Mouse (Mus musculus) embryo, embryonic 10.5 days (tissue): ENCODE data around the gene Kcnmb2.

Source experiments
- DNase-seq: peaks from one replicate; pipeline ENCODE4 v3.0.0-alpha.2; 2015; ENCODE audit warnings: low spot score

Kcnmb2 gene

DNA sequence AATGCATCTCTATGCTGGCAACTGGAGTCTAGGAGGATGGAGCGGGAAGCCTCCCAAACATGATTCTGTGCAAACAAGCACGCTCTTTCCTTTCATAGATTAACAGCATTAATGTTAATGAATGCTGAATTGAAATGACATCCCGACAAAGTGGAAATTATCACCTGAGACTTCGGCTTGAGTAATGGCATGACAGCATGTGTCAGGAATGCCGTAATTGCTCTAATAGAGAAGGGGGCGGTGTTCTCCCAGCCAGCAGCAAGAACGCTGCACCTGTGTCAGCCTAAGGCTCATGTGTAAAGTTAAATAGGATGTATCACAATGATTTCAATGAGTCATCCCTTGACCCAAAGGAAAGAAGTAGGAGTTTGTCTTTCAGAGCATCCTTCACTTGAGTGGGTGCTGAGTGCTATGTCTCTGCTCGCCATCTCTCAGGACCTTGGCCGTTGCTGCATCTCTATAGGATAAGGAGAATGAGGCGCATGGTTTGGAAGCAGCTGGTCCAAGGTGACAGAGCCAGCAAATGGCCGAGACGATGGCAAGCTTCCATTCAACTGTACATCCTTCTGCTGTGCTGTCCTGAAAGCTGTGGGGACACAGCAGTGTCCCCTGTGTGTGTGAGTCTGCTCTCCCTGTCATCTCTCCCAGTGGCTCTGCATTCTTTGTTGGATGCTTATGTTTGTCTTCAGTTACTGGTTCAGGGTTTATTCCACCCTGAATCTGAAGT, 110.1 kb downstream of the Kcnmb2 start:
- no peak for DNase-seq

DNA sequence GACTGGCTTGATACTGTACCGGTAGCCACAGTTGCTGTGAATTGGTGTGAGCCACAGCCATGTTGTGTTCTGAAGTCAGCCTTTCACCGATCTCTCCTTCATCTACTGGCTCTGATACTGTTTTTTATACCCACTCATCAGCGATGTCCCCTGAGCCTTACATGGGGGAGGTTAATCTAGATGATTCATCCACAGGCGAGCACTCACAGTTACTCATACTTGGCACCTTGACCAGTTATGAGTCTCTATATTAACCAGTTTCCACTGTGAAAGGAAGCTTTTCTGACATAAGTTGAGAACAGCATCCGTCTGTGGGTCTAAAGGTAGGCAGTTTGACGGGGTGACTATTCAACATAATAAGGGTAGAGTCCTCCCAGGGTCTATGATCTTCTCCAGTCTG, 118.7 kb downstream of the Kcnmb2 start:
- DNase-seq, result no peak

DNA sequence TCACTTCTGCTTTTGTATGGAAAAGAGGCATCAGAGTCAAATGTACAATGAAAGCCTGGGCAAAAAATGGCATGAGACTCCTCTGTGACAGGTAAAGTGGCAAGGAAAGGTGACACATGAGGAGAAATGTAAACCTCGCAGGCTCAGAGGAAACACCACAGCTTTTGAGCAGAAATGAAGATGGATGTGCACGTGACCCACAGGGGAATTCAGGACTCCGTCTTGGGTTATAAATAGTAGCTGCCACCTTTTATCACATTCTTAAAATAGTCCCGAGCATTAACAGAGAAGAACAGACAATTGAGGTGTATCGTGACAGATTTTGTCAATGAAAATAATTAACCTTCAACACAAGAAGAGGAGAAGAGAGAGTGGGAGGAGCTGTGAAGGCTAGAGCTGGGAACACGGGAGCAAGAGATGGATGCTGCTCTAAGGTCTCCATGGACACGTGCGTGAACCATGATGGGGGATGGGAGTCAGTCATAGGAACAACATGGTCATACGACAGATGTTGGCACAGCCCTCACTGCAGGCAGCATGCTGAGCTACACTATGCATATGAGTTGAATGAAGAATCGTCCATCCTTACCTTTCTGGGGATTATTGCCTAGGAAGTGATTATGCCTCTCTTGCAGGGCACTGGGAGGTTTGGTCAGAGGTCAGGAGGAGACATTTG, 127.2 kb downstream of the Kcnmb2 start:
- no peak for DNase-seq

DNA sequence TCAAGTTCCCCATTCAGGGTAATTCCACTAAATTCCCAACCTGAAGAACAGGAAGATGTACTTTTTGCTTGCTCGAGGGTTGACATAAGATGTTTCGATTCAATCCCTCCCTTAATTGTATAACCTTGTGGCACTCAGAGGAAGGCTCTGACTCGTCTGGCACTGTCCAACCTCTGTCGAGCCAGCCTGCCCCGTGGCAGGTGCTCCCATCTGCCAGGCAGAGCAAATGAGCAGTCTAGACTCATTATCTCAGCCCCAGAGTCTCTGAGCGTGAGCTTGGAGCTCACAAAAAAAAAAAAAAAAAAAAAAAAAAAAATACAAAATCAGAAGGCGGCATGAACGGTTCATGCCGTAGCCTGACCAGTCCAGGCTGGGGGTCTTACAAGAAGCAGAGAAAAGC, 130.1 kb downstream of the Kcnmb2 start:
- no peak for DNase-seq

DNA sequence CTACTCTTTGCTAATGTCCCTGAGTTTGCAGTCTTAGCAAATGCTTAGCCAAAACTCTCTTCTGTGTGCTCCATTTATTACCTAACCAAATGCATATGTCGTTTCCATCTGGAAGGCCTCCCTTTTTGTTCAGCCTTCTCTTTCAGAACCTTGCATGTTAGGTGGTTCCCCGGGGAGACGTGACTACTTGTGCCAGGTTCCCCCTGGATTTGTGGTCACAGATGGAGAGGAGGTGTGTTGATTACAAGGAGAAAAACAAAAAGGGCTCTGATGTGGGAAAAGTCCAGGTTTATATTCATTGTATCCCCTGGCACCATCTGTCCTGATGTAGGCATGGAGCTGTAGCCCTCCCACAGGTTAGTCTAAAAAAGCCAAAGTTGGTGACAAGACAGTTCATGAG, 141.5 kb downstream of the Kcnmb2 start:
- DNase-seq, result no peak

DNA sequence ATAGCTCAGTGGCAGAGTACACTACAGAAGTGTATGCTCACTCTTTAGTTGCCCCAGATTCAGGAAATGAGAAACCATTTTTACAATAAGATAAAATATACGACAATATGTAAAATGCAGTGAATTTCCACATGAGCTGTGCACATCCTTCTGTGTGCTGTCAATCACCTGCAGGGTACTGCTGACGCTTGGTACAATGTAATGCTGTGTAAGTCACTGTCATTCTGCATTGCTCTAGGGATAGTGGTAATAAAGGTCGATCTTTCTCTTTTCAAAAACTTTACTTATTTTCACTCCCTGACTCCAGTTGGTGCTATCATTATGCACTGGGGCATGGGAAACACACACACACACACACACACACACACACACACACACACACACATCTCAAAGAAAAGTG, 146.5 kb downstream of the Kcnmb2 start:
- no peak for DNase-seq

DNA sequence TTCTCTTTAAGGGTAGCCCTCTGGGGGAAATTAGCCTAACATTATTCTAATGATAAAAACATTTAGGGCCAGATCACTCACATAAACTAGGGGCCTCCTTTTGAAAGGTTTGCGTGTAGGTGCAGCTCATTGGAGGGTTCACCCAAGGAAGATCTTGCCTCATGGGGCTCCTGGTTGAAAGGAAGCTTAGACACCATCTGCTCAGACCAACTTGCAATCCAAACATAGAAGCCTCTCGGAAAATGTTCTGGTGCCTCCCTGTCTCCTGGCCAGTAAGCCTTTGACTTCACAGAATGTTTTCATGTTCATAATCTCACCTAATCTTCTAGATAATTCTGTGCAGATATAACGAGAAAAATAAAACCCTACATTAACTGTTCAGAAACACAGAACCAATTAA, 150.3 kb downstream of the Kcnmb2 start:
- DNase-seq, result no peak

DNA sequence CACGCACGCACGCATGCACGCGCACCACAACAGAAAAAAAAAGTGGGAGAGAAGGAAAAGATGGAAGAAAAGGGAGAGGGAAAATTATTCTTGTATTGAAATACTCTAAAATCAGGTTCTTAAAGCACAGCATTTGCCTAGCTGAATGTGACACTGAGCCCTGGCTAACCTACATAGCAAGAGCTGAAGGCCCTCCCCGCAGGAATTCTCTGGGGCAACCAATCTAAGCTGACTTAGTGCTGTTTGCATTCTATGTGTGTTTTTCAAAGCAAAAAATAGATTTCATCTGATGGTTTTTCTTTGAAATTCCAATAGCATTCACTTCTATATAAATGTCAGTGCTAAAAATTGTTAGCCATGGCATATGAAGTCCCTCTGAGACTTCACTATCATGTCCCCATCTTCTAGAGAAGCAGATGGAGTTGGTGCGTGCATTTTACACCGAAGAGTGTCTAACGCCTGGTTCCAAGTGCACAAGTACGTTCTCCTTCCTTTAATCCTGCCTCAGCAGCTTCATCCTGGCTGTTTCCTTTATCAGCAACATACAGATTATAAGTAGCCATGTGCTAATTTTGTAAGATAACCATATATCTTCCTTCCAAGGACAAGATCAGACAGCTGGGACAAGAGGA, 151.4 kb downstream of the Kcnmb2 start:
- no peak for DNase-seq

DNA sequence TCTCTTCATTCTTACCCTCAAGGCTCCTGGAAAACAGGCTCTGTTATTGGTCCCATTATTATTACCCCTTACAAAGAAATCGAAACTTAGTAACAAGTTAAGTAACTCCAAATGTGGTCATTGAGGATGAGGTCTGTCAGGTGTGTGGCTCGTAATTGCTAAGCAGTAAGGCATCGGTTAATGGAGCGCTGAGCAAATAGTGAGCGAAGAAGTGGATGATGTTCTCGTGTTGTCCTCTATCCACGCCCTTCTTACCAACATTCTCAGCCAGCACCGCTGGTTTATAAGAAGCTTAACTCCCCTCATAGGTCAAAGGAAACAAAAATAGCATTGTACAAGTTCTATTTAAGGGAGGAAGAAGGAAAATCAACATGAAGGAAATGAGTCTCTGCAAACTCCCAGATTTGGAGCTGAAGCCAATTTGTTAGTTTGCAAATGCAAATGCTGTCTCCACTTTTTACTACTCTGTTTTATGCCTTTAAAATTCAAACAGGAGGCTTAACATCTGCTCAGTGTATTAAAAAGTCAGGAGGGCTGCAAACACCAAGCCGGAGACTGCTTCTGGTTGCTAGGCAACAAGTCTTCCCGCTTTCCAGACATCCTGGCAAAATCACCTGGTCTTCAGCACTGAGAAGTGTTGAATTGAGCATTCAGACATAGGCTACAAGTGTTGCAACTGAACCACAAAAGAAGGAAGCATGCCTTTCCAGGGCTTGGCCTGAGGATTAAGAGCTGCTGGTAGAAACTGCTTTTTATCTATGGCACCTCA, 157.8 kb downstream of the Kcnmb2 start:
- DNase-seq, result peak; percentile 46

DNA sequence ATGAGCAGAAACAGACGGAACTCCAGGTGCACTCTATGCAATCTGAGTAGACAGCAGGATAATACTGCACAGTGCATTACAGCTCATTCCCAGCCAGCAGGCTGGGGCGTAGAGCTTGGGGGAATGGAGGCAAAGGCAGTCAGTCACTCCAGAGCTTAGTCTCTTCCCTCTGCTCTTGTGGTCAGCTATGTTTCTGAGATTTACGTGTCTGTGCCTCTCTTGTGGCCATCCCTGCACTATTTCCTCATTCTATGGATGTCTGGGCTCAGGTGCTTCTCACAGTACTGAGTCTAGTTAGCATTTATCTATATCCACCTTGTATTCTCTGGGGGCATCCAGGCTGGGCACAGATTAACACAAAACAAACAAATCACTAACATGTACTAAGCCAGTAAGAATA, 160.4 kb downstream of the Kcnmb2 start:
- DNase-seq, result no peak

DNA sequence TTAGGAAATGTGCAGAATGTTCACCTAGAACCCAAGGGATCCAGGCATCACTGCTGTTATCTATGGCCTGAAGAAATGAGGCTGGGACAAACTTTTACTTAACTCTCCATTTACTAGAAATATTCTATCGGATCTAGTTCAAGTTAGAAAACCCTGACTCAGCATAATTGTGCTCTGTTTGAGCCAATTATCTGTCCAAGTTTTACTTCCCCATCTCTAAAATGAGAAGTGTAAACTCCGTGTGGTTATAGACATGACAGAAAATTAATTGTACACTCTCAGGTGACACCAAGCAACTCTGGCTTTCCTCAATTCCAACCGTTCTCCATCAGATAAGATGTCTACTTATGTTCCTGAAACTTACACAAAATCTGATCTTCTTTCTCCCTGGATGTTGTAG, 161.0 kb downstream of the Kcnmb2 start:
- DNase-seq, result no peak

DNA sequence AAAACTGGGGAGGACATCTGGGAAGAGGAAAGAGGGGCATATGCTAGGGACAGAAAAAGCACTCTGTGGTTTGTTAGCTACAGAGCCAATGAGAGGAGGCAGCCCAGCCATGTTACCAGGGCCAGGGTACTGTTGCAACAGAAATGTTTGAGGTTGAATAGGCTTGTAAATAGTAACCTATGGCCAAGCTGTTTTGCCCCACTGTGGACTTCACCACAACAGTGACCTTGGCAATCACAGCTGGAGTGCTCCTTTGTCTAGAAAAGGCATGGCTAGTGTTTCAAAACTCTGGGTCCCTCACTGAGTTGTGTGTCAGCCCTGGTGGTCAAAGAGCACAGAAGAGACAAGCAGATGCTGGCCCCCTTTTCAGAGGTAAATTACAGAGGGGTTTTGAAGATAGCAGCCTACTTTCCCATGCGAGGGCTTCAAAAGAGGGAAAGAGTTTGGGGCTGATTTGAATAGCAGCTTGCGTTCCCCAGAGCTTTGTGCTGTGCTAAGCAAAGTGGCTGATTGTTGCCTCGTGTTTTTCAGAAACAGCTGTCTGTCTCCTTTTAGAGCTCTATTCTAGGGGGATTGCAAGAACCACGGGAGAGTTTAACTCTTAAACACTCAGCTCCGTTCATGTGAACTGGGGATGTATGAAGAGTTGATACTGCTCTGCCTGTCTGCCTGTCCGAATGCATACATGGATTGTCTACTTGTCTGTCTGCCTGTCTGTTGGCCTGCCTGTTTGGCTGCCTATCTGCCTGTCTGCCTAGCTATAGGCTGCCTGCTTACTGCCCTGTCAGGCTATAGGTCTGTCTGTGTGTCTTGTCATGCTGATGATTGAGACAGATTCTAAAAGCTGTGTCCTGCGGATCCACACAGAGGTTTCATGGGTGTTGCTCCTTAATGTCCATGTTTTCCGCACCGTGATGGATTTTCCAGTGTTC, 165.0 kb downstream of the Kcnmb2 start:
- peak; percentile 67 for DNase-seq

DNA sequence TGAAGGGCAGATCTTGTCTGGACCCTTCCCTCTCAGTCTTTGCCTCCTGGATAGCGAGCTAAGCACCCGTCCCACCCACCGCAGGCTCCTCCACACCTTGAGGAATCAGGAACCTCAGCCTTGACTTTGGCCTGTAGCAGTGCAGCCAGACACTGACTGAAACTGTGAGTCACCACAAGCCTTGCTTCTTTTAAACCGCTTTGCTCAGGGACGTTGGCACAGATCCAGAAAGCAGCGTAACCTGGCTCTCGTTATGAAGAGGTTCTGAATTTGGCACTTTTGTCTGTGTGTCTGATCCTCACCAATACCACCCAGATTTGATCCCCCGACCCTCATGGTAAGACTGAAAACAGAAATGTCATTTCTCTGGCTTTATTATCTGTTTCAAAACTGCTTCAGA, 171.6 kb downstream of the Kcnmb2 start:
- no peak for DNase-seq

DNA sequence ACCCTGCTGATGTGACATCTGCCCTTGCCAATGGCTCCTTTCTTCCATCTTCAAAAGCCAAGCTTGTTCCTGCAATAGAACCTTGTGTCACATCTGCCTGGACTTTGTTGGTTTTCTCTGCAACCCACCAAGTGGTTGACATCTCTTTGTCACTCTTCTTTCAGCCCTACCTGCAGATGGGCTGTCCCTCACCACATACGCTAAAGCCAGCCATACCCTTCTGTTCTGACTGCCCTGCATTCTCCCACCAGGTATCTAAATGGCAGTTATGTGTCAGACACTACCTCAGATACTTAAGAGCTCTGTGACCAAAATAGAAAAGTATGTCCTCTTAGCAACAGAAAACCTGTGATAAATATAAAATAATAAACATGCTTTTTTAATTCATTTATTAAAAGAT, 186.5 kb downstream of the Kcnmb2 start:
- DNase-seq, result no peak

DNA sequence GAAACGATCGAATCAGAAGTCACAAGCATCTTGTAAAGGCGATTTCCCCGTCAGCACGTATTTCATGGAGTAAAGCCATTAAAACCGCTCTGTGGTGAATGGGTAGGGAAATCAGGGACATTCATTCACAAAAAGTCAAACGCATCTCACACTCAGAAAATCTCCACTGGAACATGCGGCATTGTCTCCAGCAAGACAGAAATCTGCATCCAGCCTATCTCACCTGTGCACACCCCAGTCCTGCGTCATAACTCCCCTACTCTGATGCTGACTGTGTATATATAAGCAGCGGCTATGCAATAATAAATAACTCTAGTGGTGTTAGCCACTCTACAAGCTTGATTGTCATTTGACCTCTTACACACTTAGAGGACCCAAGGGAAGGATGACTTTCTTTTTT, 199.1 kb downstream of the Kcnmb2 start:
- no peak for DNase-seq

DNA sequence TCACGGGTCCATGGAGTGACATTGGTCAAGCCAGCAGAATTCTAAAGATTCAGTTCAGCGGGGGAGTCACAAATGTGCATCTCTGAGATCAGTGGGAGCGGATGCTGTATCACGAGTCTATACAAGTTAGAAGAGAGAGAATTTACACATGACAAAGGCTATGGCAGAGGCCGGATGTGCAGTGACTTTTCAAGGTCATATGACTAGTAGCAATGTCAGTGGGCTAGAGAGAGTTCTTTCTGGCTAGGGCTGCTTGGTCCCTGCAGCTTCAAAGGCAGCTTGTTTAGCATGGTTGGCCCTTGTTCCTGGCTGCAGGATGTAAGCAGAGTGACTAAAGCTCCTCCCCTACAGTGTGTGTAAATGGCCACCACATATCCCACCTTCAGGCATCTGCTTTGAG, 217.5 kb downstream of the Kcnmb2 start:
- no peak for DNase-seq

DNA sequence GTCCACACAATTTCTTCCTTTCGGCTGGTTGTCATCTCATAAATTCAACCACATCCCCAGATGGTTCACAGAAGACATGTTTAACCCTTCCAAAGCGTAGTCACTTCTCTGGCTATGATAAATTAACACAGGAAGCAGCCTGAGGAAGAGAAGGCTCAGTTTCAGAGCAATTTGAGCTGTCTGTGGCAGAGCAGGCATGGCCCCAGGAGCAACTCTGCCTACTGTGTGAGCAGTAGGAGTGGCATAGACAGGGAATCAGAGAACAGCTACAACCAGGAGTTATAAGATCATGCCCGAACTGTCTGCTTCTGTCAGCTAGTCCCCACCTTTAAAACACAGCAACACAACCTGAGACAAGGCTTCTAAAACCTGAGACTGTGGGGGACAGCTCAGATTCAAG, 219.4 kb downstream of the Kcnmb2 start:
- DNase-seq, result peak; percentile 14

DNA sequence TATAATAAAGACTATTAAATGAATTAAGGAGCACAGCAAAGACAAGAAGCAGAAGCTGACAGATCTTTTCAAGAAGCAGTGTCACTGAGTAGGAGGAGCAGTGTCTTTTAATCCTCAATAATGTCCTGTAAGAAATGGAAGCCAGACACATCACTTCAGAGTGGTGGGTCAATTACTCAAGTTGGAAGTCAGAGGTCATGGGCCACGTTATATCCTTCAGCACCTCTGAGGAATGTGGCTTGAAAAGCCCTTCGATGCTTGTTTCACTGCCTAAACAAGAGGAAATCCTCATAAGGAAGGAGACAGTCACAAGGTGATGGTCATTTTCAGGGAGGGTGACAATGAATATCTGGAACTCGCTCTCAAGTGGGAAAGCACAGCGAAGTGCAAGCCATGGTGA, 223.1 kb downstream of the Kcnmb2 start:
- DNase-seq, result peak; percentile 64

DNA sequence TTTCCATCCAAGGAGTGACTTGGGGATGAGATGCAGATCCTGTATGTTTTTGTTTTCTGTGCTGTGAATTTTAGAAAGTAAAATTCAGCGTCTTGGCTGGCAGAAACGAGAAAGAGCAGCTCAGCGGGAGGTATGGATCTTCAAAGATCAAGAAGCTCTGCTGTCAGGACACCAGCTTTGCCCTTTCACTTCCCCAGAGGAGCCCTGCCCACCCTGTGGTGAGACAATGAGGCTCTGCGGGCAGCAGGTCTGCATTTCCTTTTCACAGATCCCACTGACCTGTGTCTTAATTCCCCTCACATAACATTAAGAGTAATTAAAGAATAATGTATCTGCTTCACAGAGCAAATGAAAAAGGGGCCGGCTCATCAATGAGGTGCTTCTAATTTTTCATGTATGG, 226.1 kb downstream of the Kcnmb2 start:
- DNase-seq, result peak; percentile 24

DNA sequence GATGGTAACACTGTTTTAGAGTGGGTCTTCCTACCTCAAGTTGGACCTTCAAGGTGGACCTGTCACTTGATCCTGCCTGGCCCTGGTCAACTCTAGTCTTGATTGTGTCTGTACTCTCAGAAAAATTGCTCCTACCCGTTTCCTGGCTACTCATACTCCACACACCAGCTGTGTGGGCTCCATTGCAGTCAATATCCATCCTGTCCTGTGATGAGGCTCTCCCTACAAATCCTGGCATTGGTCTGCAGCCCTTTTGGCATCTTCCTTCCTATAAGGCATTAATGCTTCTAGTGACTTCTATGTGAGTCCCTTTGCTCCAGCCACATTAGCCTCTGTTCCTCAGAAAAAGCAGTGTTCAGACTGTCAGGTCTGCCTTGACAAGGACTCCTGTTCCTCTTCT, 228.4 kb downstream of the Kcnmb2 start:
- no peak for DNase-seq

DNA sequence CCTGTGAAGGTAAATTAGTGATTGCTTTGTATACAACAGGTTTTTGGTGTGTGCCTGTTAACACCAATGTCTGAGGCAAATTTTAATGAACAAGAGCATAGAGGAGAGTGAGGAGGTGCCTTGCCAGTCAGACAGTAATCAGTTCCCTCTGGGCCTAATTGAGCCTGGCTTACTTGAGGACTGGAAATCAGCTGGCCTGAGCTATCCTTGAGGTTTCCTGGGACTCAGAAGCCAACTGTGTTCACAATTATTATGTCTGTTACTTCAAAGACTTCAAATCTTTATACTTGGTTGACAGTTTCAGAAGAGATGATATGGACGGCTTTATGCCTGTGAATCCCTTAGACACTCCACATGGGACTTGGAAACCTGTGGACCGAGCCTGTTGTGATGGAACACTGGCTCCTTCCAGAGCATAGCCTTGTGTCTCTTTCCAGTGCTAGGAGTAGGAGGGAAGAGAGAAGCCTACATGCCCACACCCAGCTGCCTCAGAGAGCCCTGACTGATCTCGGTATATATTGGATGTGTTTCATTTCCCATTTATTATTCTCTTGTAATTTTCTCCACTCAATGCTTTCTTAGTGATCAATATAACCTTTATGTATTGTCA, 230.2 kb downstream of the Kcnmb2 start:
- no peak for DNase-seq
